Mouse (Mus musculus) C2C12 (cell line): ENCODE measurements around the gene Abcc12.

Experiments used
- CEBPB ChIP-seq: IDR thresholded peaks from one replicate; pipeline ENCODE4 v1.6.1; 2011; ENCODE audit warnings: low read depth, mild to moderate bottlenecking, control low read depth, moderate library complexity
- CTCF ChIP-seq: IDR thresholded peaks from one replicate; pipeline ENCODE4 v1.5.1; 2011; ENCODE audit not compliant: control insufficient read depth, insufficient read depth, insufficient read length
- MAX ChIP-seq: IDR thresholded peaks from one replicate; pipeline ENCODE4 v1.6.1; 2011; ENCODE audit warnings: mild to moderate bottlenecking, control low read depth
- MYOD1 ChIP-seq: IDR thresholded peaks from one replicate; pipeline ENCODE4 v1.6.1; 2011; ENCODE audit warnings: low read depth; ENCODE audit not compliant: control insufficient read depth, insufficient read length
- USF1 ChIP-seq: IDR thresholded peaks from one replicate; pipeline ENCODE4 v1.6.1; 2011; ENCODE audit warnings: low read depth, mild to moderate bottlenecking, control low read depth, moderate library complexity

DNA sequence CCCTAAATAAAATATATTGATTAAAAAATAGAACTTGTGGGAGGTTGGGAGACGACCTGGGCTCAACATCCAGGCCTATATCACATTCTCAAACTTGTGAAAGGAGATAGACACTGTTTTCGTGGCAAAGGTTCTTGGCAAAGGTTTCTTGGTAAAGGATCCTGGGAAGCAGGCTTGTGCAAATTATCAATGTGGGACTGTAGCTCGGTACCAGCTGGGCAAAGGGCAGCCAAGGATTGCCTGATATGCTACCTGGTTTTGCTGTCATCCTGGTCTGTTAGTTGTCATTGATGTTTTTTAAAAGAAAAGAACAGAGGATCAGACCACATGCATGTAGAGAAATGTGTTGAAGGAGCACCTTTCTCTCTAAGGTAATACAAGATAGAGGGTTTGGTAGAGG is 19.8 kb upstream of the Abcc12 start:
- no peak for TF ChIP-seq CTCF
- TF ChIP-seq MYOD1, result no peak
- TF ChIP-seq USF1, result no peak
- TF ChIP-seq CEBPB, result no peak
- TF ChIP-seq MAX, result no peak
